Comparison of ENCODE assay signal across 10 mouse cellular contexts in genomic region chr16:24156729-24157430, GRCm38 (mm10).
DNase-seq lines count a peak whose midpoint lies in the region; ATAC-seq lines count a peak whose summit lies in the region.
"Had no signal": no experiment of that assay in that cellular context is flagged by ENCODE, and none has a peak within 500 bp of the region (broad histone marks: within the 10 kb centered on the region; RNA-seq: fewer than 3 reads in every experiment).

No protein-coding gene starts in this region.

- 76% methylated on average over 6 of the region's 6 CpGs for WGBS in liver, embryonic 11.5 days

- no peak overlapping the region for H3K9ac ChIP-seq in liver, embryonic 11.5 days (ENCODE audit: low read depth, low read length)
- H3K9ac ChIP-seq: neural tube, embryonic 13.5 days had no signal

- no peak overlapping the region for H3K4me3 ChIP-seq in liver, embryonic 11.5 days (ENCODE audit: low read depth, low read length)
- H3K4me3 ChIP-seq: neural tube, embryonic 13.5 days had no signal

- H3K27me3 ChIP-seq in liver, embryonic 11.5 days (replicated peaks; ENCODE audit: control insufficient read depth, insufficient read depth, low read length): 0 out of 2 replicates have a peak, but pooled peaks cover 3% of the 10 kb centered on the region
- H3K27me3 ChIP-seq: neural tube, embryonic 13.5 days had no signal

- H3K4me2 ChIP-seq in liver, embryonic 11.5 days: no peak overlapping the region
- H3K4me2 ChIP-seq: neural tube, embryonic 13.5 days had no signal

- H3K9me3 ChIP-seq in liver, embryonic 11.5 days (ENCODE audit: control insufficient read depth, low read length): no peaks in the 10 kb centered on the region
- H3K9me3 ChIP-seq: neural tube, embryonic 13.5 days had no signal

- ATAC-seq in liver, embryonic 11.5 days (replicated peaks; ENCODE audit: low FRiP score): no peak

- peak; percentile 44 for DNase-seq in layer of hippocampus, adult 11-12 months (ENCODE audit: low spot score)
- DNase-seq in layer of hippocampus, postnatal 25 days (ENCODE audit: extremely low spot score in 1 of 2, low spot score in 1 of 2): no peak
- DNase-seq in brain, adult 2 months (ENCODE audit: low read depth, low spot score): peak; percentile 99
- peak; percentile 26 for DNase-seq in gastrocnemius, postnatal 10 days
- peak; percentile 89 for DNase-seq in retina, postnatal 1 day
- no peak for DNase-seq in liver, embryonic 11.5 days (ENCODE audit: low spot score)
- DNase-seq in kidney, postnatal 14 days: no peak
- no peak for DNase-seq in kidney, postnatal 36 days
- DNase-seq: heart, postnatal 14 days had no signal

- no peak overlapping the region for H3K27ac ChIP-seq in liver, embryonic 11.5 days (ENCODE audit: low read depth, low read length)
- H3K27ac ChIP-seq: neural tube, embryonic 13.5 days had no signal

- peaks cover 4% of the 10 kb centered on the region; the same call in 1 of the 2 replicates for H3K4me1 ChIP-seq in liver, embryonic 11.5 days (replicated peaks; ENCODE audit: control insufficient read depth, insufficient read depth, low read length)
- H3K4me1 ChIP-seq: neural tube, embryonic 13.5 days had no signal

- H3K36me3 ChIP-seq in liver, embryonic 11.5 days (ENCODE audit: control insufficient read depth, insufficient read depth, low read length): no peaks in the 10 kb centered on the region
- H3K36me3 ChIP-seq: neural tube, embryonic 13.5 days had no signal

Comparison
In these comparisons a context has a peak if more than half of its experiments do, and no peak if none do; other contexts are left out.
1. DNase-seq: peak in layer of hippocampus, adult 11-12 months (single experiment), brain, adult 2 months (single experiment), gastrocnemius, postnatal 10 days (single experiment) and retina, postnatal 1 day (single experiment); none in layer of hippocampus, postnatal 25 days (0 of 2), liver, embryonic 11.5 days (single experiment), kidney, postnatal 14 days (single experiment) and kidney, postnatal 36 days (0 of 2).